Mouse (Mus musculus) erythroblast, embryonic 14.5 days (primary cell): ENCODE measurements at regions not wholly inside any gene's neighbourhood (a gene's known extent, or its start where the extent isn't known, plus 50 kb on each side); places are given as distances from the start of the nearest gene placed in this dataset.

Source experiments
- H3K27me3 ChIP-seq: 2 replicates; pipeline ENCODE4 v1.6.1; 2012; ENCODE audit warnings: inconsistent platforms; ENCODE audit not compliant: control insufficient read depth
- H3K36me3 ChIP-seq: 2 replicates; pipeline ENCODE4 v1.6.1; 2012; ENCODE audit warnings: mild to moderate bottlenecking, inconsistent platforms; ENCODE audit not compliant: control insufficient read depth
- H3K4me1 ChIP-seq: 2 replicates; pipeline ENCODE4 v1.6.1; 2012; ENCODE audit warnings: inconsistent platforms; ENCODE audit not compliant: control insufficient read depth
- H3K4me3 ChIP-seq: replicated peaks from 2 replicates; pipeline ENCODE3; 2012; ENCODE audit warnings: moderate library complexity, mild to moderate bottlenecking, inconsistent platforms
- H3K9me3 ChIP-seq: 2 replicates; pipeline ENCODE4 v1.6.1; 2012; ENCODE audit warnings: low read length, inconsistent platforms, mixed read lengths; ENCODE audit not compliant: control insufficient read depth
- GATA1 ChIP-seq: IDR thresholded peaks from 2 replicates; pipeline ENCODE4 v1.6.1; 2012; ENCODE audit warnings: low read length, inconsistent platforms, mixed read lengths
- TAL1 ChIP-seq: IDR thresholded peaks from 3 replicates; pipeline ENCODE4 v1.6.1; 2012; ENCODE audit warnings: low read length, inconsistent platforms, mixed read lengths

GRCm38 (mm10) chr7:71440330-71441240, 89.3 kb upstream of the Gm10295 start:
- H3K4me3 ChIP-seq, result no peak overlapping the region
- no peaks in the 10 kb centered on the region for H3K4me1 ChIP-seq
- H3K9me3 ChIP-seq, result no peaks in the 10 kb centered on the region
- TF ChIP-seq TAL1 (no peak), GATA1 (no peak)
- H3K27me3 ChIP-seq, result no peaks in the 10 kb centered on the region
- no peaks in the 10 kb centered on the region for H3K36me3 ChIP-seq

- H3K36me3 ChIP-seq, result no peaks in the 10 kb centered on the region
- TF ChIP-seq GATA1 (no peak), TAL1 (no peak)
- no peaks in the 10 kb centered on the region; the same call in 1 of the 2 replicates for H3K4me1 ChIP-seq
- no peaks in the 10 kb centered on the region for H3K9me3 ChIP-seq
- H3K4me3 ChIP-seq, result no peak overlapping the region
- no peaks in the 10 kb centered on the region for H3K27me3 ChIP-seq
Measured at GRCm38 (mm10) chr7:71425982-71426381, 74.7 kb upstream of the Gm10295 start.

DNA sequence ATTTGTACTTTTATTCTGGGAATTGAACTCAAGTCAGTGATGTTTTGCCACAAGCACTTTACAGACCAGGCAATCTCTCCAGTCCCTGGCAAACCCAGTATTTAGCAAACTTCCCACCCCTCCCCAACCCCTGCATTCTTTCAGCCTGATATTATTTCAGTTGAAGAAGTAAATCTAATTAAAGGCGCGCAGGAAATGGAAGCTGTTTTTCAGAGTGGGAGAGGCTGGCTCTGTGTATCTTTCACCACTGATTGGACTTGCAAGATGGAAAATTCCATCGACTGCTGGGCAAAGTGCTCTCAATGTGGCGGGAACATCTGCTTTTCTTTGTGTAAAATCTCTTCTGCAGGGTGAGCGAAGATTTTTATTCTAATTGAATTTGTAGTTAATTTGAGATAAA, 68.0 kb upstream of the Gm10295 start:
- TF ChIP-seq TAL1 (no peak), GATA1 (no peak)
- Histone ChIP-seq H3K9me3 (no peaks in the 10 kb centered on the region), H3K4me3 (no peak overlapping the region), H3K27me3 (no peaks in the 10 kb centered on the region), H3K4me1 (no peaks in the 10 kb centered on the region), H3K36me3 (no peaks in the 10 kb centered on the region)

DNA sequence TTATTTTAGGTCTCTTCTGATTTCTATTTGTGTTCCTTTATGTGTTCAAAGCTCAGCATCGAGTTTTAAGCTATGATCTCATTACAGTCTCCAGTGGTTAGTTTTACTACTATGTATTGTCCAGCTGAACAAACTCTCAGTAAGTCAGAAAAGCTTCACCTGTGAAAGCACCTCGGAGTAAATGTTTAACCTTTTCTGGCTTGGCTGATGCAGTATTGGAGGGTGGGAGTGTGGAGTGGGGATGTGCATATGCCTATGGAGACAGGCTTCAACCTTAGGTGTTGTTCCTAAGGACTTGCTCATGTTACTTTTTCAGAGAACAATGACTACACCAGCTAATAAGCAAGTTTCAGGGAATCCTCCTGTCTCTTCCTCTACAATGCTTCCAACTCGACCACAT, 67.6 kb upstream of the Gm10295 start:
- Histone ChIP-seq H3K9me3 (no peaks in the 10 kb centered on the region), H3K36me3 (no peaks in the 10 kb centered on the region), H3K4me3 (no peak overlapping the region), H3K4me1 (no peaks in the 10 kb centered on the region), H3K27me3 (no peaks in the 10 kb centered on the region)
- TF ChIP-seq TAL1 (no peak), GATA1 (no peak)

DNA sequence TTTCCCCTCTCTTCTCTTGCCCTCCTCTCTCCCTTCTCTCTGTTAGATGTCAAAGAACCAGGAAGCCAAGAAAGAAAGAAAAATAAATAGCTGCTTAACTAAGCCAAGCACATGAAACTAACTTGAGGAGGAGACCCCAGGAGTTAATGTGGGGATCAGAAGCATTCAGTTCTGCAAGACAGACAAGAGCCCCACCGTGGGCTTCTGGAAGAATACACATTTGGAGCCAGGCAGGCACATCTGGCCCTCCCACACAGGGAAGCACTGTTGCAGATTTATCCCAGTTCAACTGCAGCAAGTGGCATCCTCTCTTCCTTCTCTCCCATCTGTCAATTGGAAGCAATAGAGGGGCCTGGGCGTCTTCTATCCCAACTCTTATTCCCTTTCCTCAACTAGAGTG, 63.5 kb upstream of the Gm10295 start:
- no peaks in the 10 kb centered on the region for H3K27me3 ChIP-seq
- no peaks in the 10 kb centered on the region for H3K9me3 ChIP-seq
- H3K36me3 ChIP-seq, result no peaks in the 10 kb centered on the region
- no peak for TF ChIP-seq TAL1
- no peak for TF ChIP-seq GATA1
- no peak overlapping the region for H3K4me3 ChIP-seq
- H3K4me1 ChIP-seq, result peaks cover 8% of the 10 kb centered on the region

DNA sequence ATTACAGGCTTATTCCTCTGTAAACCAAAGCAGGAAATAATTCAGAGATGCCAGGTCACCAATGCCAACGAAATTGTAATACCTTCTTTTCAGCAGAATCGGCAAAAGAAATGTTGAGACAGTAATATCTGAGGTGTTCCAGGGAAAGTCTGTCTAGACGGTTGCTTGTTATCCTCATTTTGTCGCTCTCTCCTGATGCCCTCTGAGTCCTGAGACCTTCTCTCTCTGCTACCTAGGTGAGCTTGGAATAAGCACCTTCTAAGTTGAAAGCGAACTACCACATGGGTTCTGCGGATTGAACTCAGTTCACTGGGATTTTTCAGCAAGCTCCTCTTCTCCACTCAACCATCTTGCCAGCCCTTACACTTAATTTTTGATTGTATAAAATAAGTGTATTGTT, 61.8 kb upstream of the Gm10295 start:
- peaks cover 8% of the 10 kb centered on the region for H3K4me1 ChIP-seq
- no peaks in the 10 kb centered on the region for H3K9me3 ChIP-seq
- H3K27me3 ChIP-seq, result no peaks in the 10 kb centered on the region
- TF ChIP-seq TAL1 (no peak), GATA1 (no peak)
- no peaks in the 10 kb centered on the region for H3K36me3 ChIP-seq
- H3K4me3 ChIP-seq, result no peak overlapping the region

- TF ChIP-seq TAL1, result no peak; the same call in 2 of the 3 replicates
- TF ChIP-seq GATA1, result no peak
- H3K36me3 ChIP-seq, result no peaks in the 10 kb centered on the region
- H3K4me1 ChIP-seq, result peaks cover 8% of the 10 kb centered on the region
- H3K27me3 ChIP-seq, result no peaks in the 10 kb centered on the region
- H3K9me3 ChIP-seq, result no peaks in the 10 kb centered on the region
- H3K4me3 ChIP-seq, result peak overlapping the region; percentile 54
Measured at GRCm38 (mm10) chr7:71412079-71412478, 60.8 kb upstream of the Gm10295 start.

DNA sequence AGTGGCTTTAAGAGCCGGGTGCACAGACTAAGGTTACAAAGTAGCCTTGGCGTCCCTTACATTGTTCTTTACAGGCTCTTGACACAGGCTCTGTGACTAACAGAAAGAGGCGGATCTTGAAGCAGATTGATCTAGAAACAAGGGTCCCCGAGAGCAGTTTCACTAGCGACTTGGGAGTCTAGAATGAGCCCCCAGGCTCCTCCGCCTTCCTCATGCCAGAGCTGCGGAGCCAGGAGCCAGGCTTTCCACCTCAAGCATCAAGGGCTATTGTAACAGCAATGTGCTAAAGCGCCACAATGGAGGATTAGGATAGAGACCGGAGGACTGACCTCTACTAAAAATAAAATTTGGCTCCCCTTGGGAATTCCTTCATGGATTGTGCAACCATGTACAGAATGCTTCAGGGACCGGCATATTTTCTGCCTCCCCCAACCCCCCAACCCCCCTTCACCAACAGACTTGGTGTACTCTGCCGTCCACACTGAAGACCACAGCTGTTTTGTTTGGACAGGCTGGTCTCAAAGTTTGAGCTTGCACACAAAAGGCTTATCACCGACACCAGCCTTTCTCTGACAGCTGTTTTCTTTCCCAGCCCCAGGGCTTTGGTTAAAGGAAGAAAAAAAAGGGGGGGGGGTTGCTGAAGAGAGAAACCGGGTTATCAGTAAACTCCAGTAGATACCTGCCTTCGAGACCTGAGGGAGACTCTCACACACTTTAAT, 60.2 kb upstream of the Gm10295 start:
- H3K36me3 ChIP-seq, result no peaks in the 10 kb centered on the region
- no peaks in the 10 kb centered on the region for H3K27me3 ChIP-seq
- H3K9me3 ChIP-seq, result no peaks in the 10 kb centered on the region
- peak overlapping the region; percentile 54 for H3K4me3 ChIP-seq
- H3K4me1 ChIP-seq, result peaks cover 8% of the 10 kb centered on the region
- no peak for TF ChIP-seq TAL1
- TF ChIP-seq GATA1, result no peak

DNA sequence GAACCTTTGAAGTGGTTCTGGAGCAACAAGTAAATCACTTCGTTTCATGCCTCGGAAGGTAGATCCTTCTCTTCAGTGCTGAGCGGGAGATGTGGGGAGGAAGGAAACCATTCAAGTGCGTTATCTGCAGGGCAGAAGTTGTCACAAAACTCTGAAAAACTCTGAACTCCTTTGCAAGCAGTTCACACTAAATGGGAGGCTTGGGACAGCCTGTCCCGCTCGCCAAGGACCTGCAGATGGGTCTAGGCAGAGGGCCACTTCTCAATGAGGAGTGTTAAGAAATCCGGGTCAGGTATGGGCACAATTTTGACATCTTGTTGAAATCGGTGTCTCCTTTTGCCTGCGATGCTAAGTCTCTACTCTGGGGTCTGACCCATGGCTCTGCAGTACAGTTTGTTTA, 58.6 kb upstream of the Gm10295 start:
- peaks cover 8% of the 10 kb centered on the region for H3K4me1 ChIP-seq
- TF ChIP-seq GATA1 (no peak), TAL1 (no peak)
- H3K4me3 ChIP-seq, result no peak overlapping the region
- no peaks in the 10 kb centered on the region for H3K36me3 ChIP-seq
- H3K9me3 ChIP-seq, result no peaks in the 10 kb centered on the region
- H3K27me3 ChIP-seq, result no peaks in the 10 kb centered on the region

- Histone ChIP-seq H3K27me3 (no peaks in the 10 kb centered on the region), H3K4me1 (peaks cover 8% of the 10 kb centered on the region), H3K9me3 (no peaks in the 10 kb centered on the region), H3K4me3 (no peak overlapping the region), H3K36me3 (no peaks in the 10 kb centered on the region)
- TF ChIP-seq TAL1, result no peak
- TF ChIP-seq GATA1, result no peak
Measured at GRCm38 (mm10) chr7:71409061-71409460, 57.8 kb upstream of the Gm10295 start.
